Mouse (Mus musculus): ENCODE data around the gene Olfr792. TPM values are rescaled to one million over a fixed set of nuclear protein-coding genes. Genes with fewer than 3 reads are reported as not detected.

Gene Olfr792
- not detected in 2 replicates for polyA plus RNA-seq (2015; fragmentation: Nextera tagmentation; extraction: Ambion mirVana)

GRCm38 (mm10) chr10:129538862-129539261, at the start of gene Olfr792:
Gene Olfr792 (plus strand): TSS chr10:129539162.
- 72% methylated on average over 1 of the region's 1 CpGs for WGBS

GRCm38 (mm10) chr10:129490101-129490500, 48.9 kb upstream of the Olfr792 start:
- Histone ChIP-seq H3K36me3 (no peaks in the 10 kb centered on the region), H3K4me3 (no peak overlapping the region), H3K9me3 (no peaks in the 10 kb centered on the region), H3K4me1 (replicated peaks) (no peaks in the 10 kb centered on the region), H3K27me3 (no peaks in the 10 kb centered on the region), H3K9ac (no peak overlapping the region), H3K27ac (replicated peaks) (no peak overlapping the region), H3K4me2 (no peak overlapping the region)
- 81% methylated on average over 2 of the region's 2 CpGs for WGBS
- ATAC-seq (ENCODE audit: low read depth), result no peak

More at GRCm38 (mm10) chr10:129538862-129539261, at the start of gene Olfr792:
- Histone ChIP-seq H3K4me1 (replicated peaks) (no peaks in the 10 kb centered on the region), H3K27me3 (no peaks in the 10 kb centered on the region), H3K9ac (no peak within 1 kb of the TSS), H3K9me3 (0 out of 2 replicates have a peak, but pooled peaks cover 4% of the 10 kb centered on the region), H3K4me3 (no peak within 1 kb of the TSS), H3K36me3 (no peaks in the 10 kb centered on the region), H3K4me2 (no peak within 1 kb of the TSS), H3K27ac (replicated peaks) (no peak within 1 kb of the TSS)
- no peak for ATAC-seq (ENCODE audit: low read depth)

- no peaks in the 10 kb centered on the region for H3K9me3 ChIP-seq
- H3K27me3 ChIP-seq, result no peaks in the 10 kb centered on the region
- H3K27ac ChIP-seq (replicated peaks), result no peak within 1 kb of the TSS
- H3K9ac ChIP-seq, result no peak within 1 kb of the TSS
- no peak for ATAC-seq (ENCODE audit: low read depth)
- no peak within 1 kb of the TSS for H3K4me3 ChIP-seq
- no peak within 1 kb of the TSS for H3K4me2 ChIP-seq
- no peaks in the 10 kb centered on the region for H3K36me3 ChIP-seq
- H3K4me1 ChIP-seq (replicated peaks), result no peaks in the 10 kb centered on the region
These were observed 40.8 kb upstream of the Olfr792 start, which contains the start of gene Olfr790 for GRCm38 (mm10) chr10:129498192-129498591. Gene Olfr790 (plus strand): TSS chr10:129498492.

GRCm38 (mm10) chr10:129521492-129521891, 17.5 kb upstream of the Olfr792 start, which contains the start of gene Olfr791:
Gene Olfr791 (plus strand): TSS chr10:129521792.
- H3K9ac ChIP-seq, result no peak within 1 kb of the TSS
- WGBS, result 72% methylated on average over 3 of the region's 3 CpGs
- H3K9me3 ChIP-seq, result no peaks in the 10 kb centered on the region
- no peaks in the 10 kb centered on the region for H3K4me1 ChIP-seq (replicated peaks)
- no peak within 1 kb of the TSS for H3K27ac ChIP-seq (replicated peaks)
- H3K27me3 ChIP-seq, result no peaks in the 10 kb centered on the region
- no peak within 1 kb of the TSS for H3K4me3 ChIP-seq
- H3K36me3 ChIP-seq, result no peaks in the 10 kb centered on the region
- H3K4me2 ChIP-seq, result no peak within 1 kb of the TSS
- no peak for ATAC-seq (ENCODE audit: low read depth)

GRCm38 (mm10) chr10:129549354-129549753, 10.4 kb downstream of the Olfr792 start:
- H3K4me2 ChIP-seq, result no peak overlapping the region
- no peak overlapping the region for H3K27ac ChIP-seq (replicated peaks)
- H3K4me3 ChIP-seq, result no peak overlapping the region
- WGBS, result 54% methylated on average over 1 of the region's 1 CpGs
- H3K27me3 ChIP-seq, result no peaks in the 10 kb centered on the region
- peaks cover 5% of the 10 kb centered on the region; the same call in 1 of the 2 replicates for H3K9me3 ChIP-seq
- no peaks in the 10 kb centered on the region for H3K36me3 ChIP-seq
- H3K4me1 ChIP-seq (replicated peaks), result no peaks in the 10 kb centered on the region
- ATAC-seq (ENCODE audit: low read depth), result no peak
- H3K9ac ChIP-seq, result no peak overlapping the region

GRCm38 (mm10) chr10:129567355-129567754, 28.4 kb downstream of the Olfr792 start, which contains the start of gene Olfr794:
Gene Olfr794 (plus strand): TSS chr10:129567655.
- ATAC-seq (ENCODE audit: low read depth), result no peak
- WGBS, result 76% methylated on average over 2 of the region's 2 CpGs
- H3K36me3 ChIP-seq, result no peaks in the 10 kb centered on the region
- H3K4me1 ChIP-seq (replicated peaks), result no peaks in the 10 kb centered on the region
- H3K4me2 ChIP-seq, result no peak within 1 kb of the TSS
- H3K27ac ChIP-seq (replicated peaks), result no peak within 1 kb of the TSS
- H3K9ac ChIP-seq, result no peak within 1 kb of the TSS
- H3K4me3 ChIP-seq, result no peak within 1 kb of the TSS
- no peaks in the 10 kb centered on the region for H3K27me3 ChIP-seq
- H3K9me3 ChIP-seq, result no peaks in the 10 kb centered on the region

GRCm38 (mm10) chr10:129577066-129577465, 38.1 kb downstream of the Olfr792 start:
- no peak overlapping the region for H3K4me2 ChIP-seq
- 43% methylated on average over 1 of the region's 1 CpGs for WGBS
- H3K9me3 ChIP-seq, result no peaks in the 10 kb centered on the region
- no peak overlapping the region for H3K9ac ChIP-seq
- no peaks in the 10 kb centered on the region for H3K4me1 ChIP-seq (replicated peaks)
- no peaks in the 10 kb centered on the region for H3K36me3 ChIP-seq
- H3K27ac ChIP-seq (replicated peaks), result no peak overlapping the region
- no peak for ATAC-seq (ENCODE audit: low read depth)
- H3K4me3 ChIP-seq, result no peak overlapping the region
- no peaks in the 10 kb centered on the region for H3K27me3 ChIP-seq

Small RNA genes lying within 50 kb of the gene (microRNA-seq; reads per million reads assigned to microRNA genes)
- not detected for gene Gm23252

Other genes with a start within 250 kb of the Olfr792 start
- gene Olfr780, start 221.0 kb upstream of the Olfr792 start, polyA plus RNA-seq (2015; fragmentation: Nextera tagmentation; extraction: Ambion mirVana), result not detected in 2 replicates
- not detected in 2 replicates for gene Olfr781, start 210.3 kb upstream of the Olfr792 start, polyA plus RNA-seq (2015; fragmentation: Nextera tagmentation; extraction: Ambion mirVana)
- not detected in 2 replicates for gene Olfr782, start 190.3 kb upstream of the Olfr792 start, polyA plus RNA-seq (2015; fragmentation: Nextera tagmentation; extraction: Ambion mirVana)
- gene Olfr784, start 155.1 kb upstream of the Olfr792 start, polyA plus RNA-seq (2015; fragmentation: Nextera tagmentation; extraction: Ambion mirVana), result 0.08 TPM in 1 of 2 replicates, not detected in the other
- gene Olfr785, start 133.7 kb upstream of the Olfr792 start, polyA plus RNA-seq (2015; fragmentation: Nextera tagmentation; extraction: Ambion mirVana), result not detected in 2 replicates
- not detected in 2 replicates for gene Olfr786, start 111.9 kb upstream of the Olfr792 start, polyA plus RNA-seq (2015; fragmentation: Nextera tagmentation; extraction: Ambion mirVana)
- gene Olfr787, start 77.3 kb upstream of the Olfr792 start, polyA plus RNA-seq (2015; fragmentation: Nextera tagmentation; extraction: Ambion mirVana), result 0.14 TPM in 1 of 2 replicates, not detected in the other
- gene Olfr788, start 68.2 kb upstream of the Olfr792 start, polyA plus RNA-seq (2015; fragmentation: Nextera tagmentation; extraction: Ambion mirVana), result not detected in 2 replicates
- not detected in 2 replicates for gene Olfr789, start 54.4 kb upstream of the Olfr792 start, polyA plus RNA-seq (2015; fragmentation: Nextera tagmentation; extraction: Ambion mirVana)
- gene Olfr790, start 40.7 kb upstream of the Olfr792 start, polyA plus RNA-seq (2015; fragmentation: Nextera tagmentation; extraction: Ambion mirVana), result not detected in 2 replicates
- gene Olfr791, start 17.4 kb upstream of the Olfr792 start, polyA plus RNA-seq (2015; fragmentation: Nextera tagmentation; extraction: Ambion mirVana), result not detected in 2 replicates
- gene Olfr794, start 28.5 kb downstream of the Olfr792 start, polyA plus RNA-seq (2015; fragmentation: Nextera tagmentation; extraction: Ambion mirVana), result not detected in 2 replicates
- gene Olfr796, start 73.4 kb downstream of the Olfr792 start, polyA plus RNA-seq (2015; fragmentation: Nextera tagmentation; extraction: Ambion mirVana), result not detected in 2 replicates
- not detected in 2 replicates for gene Olfr798, start 88.8 kb downstream of the Olfr792 start, polyA plus RNA-seq (2015; fragmentation: Nextera tagmentation; extraction: Ambion mirVana)
- gene Olfr799, start 98.3 kb downstream of the Olfr792 start, polyA plus RNA-seq (2015; fragmentation: Nextera tagmentation; extraction: Ambion mirVana), result not detected in 2 replicates
- gene Olfr800, start 118.5 kb downstream of the Olfr792 start, polyA plus RNA-seq (2015; fragmentation: Nextera tagmentation; extraction: Ambion mirVana), result not detected in 2 replicates
- not detected in 2 replicates for gene Olfr801, start 134.7 kb downstream of the Olfr792 start, polyA plus RNA-seq (2015; fragmentation: Nextera tagmentation; extraction: Ambion mirVana)
- gene Olfr802, start 149.0 kb downstream of the Olfr792 start, polyA plus RNA-seq (2015; fragmentation: Nextera tagmentation; extraction: Ambion mirVana), result 0.03 TPM in 1 of 2 replicates, not detected in the other
- gene Olfr803, start 155.1 kb downstream of the Olfr792 start, polyA plus RNA-seq (2015; fragmentation: Nextera tagmentation; extraction: Ambion mirVana), result not detected in 2 replicates
- gene Olfr804, start 164.0 kb downstream of the Olfr792 start, polyA plus RNA-seq (2015; fragmentation: Nextera tagmentation; extraction: Ambion mirVana), result not detected in 2 replicates
- gene Olfr805, start 190.2 kb downstream of the Olfr792 start, polyA plus RNA-seq (2015; fragmentation: Nextera tagmentation; extraction: Ambion mirVana), result not detected in 2 replicates
- gene Olfr806, start 202.8 kb downstream of the Olfr792 start, polyA plus RNA-seq (2015; fragmentation: Nextera tagmentation; extraction: Ambion mirVana), result not detected in 2 replicates
- not detected in 2 replicates for gene Olfr807, start 218.6 kb downstream of the Olfr792 start, polyA plus RNA-seq (2015; fragmentation: Nextera tagmentation; extraction: Ambion mirVana)
- gene Olfr808, start 226.3 kb downstream of the Olfr792 start, polyA plus RNA-seq (2015; fragmentation: Nextera tagmentation; extraction: Ambion mirVana), result not detected in 2 replicates
- not detected in 2 replicates for gene Olfr809, start 235.5 kb downstream of the Olfr792 start, polyA plus RNA-seq (2015; fragmentation: Nextera tagmentation; extraction: Ambion mirVana)

Measured in neural tube, embryonic 13.5 days (tissue).